Mouse (Mus musculus) left cerebral cortex, postnatal 25 days (tissue): ENCODE data around the gene Pgr15l. TPM values are rescaled to one million over a fixed set of nuclear protein-coding genes. Genes with fewer than 3 reads are reported as not detected.
A peak's percentile ranks its signal among the peaks of the same experiment; 100 is the strongest.

Source experiments
- DNase-seq, 2 experiments: peaks; one replicate each; pipeline ENCODE4 v3.0.0; 2022; ENCODE audit warnings: low spot score in 2 of 2, mixed read lengths in 1 of 2
- intact Hi-C: fragments of 180-260 bp; cut with DNase I; formaldehyde crosslinking; loops from one replicate; pipeline ENCODE4 v1.15.1; 2025
- total RNA-seq, 2 experiments: library from RNA; stranded (reverse); gene quantifications; 2 replicates each; pipeline ENCODE4 v1.2.3; 2021

Gene Pgr15l
- under 1 TPM; 0.27 to 0.50 TPM for total RNA-seq

DNA sequence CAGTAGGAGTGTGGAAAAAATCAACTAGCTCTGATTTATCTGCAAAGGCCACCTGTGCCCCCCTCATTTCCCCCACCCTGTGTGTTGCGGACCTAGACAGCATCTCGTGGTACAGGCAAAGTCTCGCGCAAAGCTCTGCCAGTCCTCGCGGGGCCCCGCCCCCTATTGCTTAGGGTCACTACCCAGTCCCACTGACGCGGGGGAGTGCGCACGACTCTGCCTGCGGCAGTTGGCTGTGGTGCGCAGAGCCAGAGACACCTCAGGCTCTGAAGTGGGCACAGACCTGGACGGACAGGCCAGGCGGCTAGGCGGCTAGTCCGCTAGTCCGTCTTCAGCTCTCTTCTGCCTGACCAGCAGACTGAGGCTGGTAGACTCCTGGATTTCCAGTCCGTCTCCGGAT is at the start of gene Pgr15l:
Pgr15l (plus strand) TSS at position 228 of the 400 bp plus-strand sequence.
- no peak for DNase-seq
- intact Hi-C loops, result no loop called here

GRCm38 (mm10) chrX:97027540-97027939 is 44.9 kb upstream of the Pgr15l start:
- intact Hi-C loops, result no loop called here
- no peak for DNase-seq

GRCm38 (mm10) chrX:97069816-97070215 is 2.6 kb upstream of the Pgr15l start:
- intact Hi-C loops, result no loop called here
- DNase-seq, result peak in 1 of 2 experiments; percentile 5
